Mouse (Mus musculus) layer of hippocampus, adult 9-11 months (tissue): ENCODE measurements around the gene Mnd1.

Experiments used
- DNase-seq: peaks from one replicate; pipeline ENCODE4 v3.0.0; 2022

Gene Mnd1

DNA sequence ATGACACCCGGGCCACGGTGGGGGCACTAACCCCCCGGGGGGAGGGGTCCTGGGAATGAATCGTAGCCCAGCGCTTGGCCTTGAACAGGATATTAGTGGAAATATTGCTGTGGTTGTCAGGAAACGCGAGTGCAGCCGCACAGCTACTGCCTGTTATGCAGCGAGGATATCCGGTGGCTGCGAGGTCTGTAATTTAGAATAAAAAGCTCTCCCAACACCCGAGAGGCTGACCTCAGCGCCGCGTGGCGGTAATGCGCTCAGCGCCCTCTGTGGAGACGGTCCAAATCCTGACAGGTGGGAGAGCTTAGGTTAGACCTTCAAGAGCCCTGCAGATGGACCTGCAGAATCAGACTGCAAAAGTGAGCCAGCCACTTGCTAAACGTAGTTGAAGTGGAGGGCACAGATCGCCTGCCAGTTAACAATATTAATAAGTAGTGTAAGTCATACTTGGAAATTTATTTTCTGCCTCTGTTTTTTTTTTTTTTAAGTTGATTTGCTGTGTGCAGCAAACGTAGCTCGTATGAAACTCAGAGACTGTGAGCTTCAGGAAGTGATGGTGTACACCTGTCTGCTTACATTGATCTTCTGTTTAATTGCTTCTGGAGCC, 115.0 kb downstream of the Mnd1 start:
- no peak for DNase-seq

DNA sequence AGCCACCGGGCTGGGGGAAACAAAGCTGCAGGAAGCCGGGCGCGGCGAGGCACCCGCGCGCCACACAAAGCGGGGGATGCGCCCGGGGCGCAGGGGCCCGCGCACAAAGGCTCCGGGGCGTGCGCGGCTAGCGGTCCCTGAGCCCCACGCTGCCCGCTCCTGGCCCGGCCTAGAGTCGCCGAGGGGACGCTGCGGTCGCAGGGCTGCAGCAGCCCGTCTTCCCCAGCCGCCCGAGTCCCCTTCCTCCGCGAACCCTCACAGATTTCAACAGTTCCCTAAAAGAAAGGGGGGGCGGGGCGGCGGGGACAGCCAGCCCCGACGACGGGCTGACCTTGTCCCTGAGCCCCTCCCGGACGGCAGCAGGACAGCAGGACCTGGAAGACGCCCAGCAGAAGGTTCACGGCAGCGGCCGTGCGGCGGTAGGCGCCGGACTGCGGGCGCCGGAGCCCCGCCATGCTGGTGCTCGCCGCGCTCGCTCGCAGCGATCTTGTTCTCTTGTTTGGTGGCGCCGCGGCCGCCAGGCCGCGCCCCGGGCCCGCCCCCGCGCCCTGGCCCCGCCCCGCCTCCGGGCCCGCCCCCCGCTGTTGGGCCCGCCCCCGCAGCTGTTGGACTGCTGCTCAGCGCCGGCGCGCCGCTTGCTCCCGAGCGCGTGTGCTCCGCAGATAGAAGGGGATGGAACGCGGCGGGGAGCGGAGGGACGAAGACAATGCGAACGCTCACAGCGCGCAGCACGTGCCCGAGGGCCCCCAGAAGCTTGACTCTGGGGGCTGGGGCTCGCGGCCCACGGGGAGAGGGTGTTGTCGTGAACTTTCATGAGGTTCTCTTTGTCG, 115.7 kb downstream of the Mnd1 start, which contains the start of gene Tmem131l:
Gene Tmem131l (minus strand): TSS at position 530 of the 830 bp plus-strand sequence.
- peak; percentile 72 for DNase-seq

DNA sequence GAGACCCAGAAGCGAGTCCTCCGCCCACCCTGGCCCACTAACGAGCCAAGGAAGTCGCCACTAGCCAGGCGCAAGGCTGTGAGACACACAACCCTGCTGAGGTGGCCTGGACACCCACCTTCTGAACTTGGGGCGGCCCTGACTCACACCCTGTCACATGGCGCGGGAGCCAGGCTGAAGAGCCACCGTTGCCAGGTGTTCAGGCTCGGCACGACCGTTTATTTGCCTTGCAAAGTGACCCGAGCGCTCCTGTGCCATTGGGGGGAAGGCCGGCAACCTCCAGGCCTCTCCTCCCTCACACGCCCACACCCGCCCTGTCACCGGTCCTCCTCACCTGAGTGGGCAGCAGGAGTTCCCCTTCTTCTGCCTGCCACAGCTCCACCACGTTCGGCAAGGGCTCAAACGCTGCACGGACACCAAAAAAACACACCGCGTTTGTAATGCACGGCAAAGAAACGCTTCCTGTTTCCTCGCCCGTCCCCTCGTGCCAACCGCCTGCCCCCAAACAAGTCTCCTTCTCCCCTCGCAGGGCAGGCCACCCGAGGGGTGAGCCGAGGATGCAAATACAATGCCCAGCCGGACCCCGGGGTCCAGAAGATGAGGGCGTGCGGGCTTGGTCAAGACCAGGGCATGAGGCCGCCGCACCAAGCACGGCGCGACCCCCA, 116.5 kb downstream of the Mnd1 start:
- DNase-seq, result peak; percentile 14

DNA sequence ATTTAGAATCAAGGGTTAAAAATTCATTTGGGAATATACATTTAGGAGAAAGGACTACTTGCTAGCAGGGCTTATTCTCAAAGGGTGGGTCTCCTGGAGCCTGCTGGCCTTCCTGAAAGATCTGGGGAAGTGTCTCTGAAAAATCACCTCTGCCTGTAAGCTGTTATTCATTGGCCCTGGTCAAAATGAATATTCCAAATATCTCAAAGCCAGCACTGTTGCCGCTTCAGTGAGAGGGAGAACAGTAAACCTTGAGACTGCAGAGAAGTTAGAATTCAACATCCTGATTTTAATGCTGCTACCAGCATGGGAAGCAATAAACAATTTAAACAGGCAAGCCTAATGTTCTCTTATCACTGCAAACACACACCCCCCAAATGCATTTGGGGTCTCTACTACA, 117.5 kb downstream of the Mnd1 start:
- DNase-seq, result no peak
